Mouse (Mus musculus): ENCODE data around the gene Surf6.
"Not testable (repeated sequence)": the region's sequence is repeated elsewhere in the genome, so short reads cannot be mapped to it uniquely, and the experiment has no call there.

The Surf6 gene

DNA sequence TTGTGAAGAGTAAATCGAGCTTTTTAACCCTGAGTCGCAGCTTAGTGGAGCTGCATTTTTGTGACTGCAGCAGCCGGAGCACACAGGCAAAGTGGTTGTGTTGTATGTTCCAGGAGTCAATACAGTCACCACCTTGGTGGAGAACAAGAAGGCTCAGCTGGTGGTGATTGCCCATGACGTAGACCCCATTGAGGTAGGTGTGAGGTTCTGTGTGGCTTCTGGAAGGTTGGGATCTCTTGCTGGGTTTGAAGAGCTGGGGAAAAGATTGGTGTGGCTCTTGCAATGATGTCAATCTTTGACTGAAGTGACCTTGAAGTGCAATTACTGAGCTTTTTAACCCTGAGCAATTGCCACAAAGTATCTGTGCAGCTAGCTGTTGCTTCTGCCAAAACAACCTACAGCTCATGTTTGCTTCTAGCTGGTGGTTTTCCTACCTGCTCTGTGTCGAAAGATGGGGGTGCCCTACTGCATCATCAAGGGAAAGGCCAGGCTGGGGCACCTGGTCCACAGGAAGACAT, 9.6 kb upstream of the Surf6 start:
- DNase-seq = no peak

DNA sequence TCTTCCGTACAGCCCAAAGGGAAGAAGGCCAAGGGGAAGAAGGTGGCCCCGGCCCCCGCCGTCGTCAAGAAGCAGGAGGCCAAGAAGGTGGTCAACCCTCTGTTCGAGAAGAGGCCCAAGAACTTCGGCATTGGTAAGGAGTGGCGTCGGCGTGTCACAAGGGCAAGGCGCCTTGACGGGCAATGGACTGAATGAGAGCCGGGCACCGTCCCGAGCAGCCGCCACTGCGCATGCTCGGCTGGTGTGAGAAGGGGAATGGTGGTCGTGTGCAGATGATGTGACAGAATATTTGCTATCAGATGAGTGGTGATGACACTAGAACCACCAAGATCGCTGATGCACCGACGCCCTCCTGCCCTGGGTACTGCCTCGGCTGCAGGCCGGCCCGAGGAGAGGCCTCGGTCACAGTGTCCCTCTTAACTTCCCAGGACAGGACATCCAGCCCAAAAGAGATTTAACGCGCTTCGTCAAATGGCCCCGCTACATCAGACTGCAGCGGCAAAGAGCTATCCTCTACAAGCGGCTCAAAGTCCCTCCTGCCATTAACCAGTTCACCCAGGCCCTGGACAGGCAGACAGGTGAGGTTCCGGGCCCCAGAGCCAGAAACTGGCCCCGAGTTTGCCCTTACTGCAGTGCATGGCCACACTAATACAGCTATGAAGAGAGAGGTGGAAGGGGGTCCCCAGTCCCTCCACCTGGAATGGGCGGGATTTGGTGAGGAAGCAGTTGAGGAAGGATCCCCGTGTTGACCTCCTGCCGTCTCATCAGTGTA, 8.5 kb upstream of the Surf6 start:
- peak; percentile 55 for DNase-seq

- DNase-seq = peak; percentile 100
Observed at GRCm38 (mm10) chr2:26910124-26910993, 7.7 kb upstream of the Surf6 start, which contains the start of the genes Med22 and Rpl7a. Gene Med22 (minus strand): TSS chr2:26910677. Gene Rpl7a (plus strand): TSS chr2:26910764.

DNA sequence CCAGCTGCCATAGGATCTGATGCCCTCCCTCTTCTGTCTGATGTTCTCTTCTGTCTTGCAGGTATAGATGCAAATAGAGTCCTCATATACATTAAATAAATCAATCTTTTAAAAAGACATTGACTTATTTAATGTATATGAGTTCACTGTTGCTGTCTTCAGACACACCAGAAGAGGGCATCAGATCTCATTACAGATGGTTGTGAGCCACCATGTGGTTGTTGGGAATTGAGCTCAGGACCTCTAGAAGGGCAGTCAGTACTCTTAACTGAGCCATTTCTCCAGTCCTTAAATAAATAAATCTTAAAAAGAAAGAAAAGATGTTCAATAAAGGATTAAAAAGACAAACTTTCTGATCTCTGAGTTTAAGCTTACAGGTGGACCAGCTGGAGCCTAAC, 6.7 kb upstream of the Surf6 start:
- no peak for DNase-seq

DNA sequence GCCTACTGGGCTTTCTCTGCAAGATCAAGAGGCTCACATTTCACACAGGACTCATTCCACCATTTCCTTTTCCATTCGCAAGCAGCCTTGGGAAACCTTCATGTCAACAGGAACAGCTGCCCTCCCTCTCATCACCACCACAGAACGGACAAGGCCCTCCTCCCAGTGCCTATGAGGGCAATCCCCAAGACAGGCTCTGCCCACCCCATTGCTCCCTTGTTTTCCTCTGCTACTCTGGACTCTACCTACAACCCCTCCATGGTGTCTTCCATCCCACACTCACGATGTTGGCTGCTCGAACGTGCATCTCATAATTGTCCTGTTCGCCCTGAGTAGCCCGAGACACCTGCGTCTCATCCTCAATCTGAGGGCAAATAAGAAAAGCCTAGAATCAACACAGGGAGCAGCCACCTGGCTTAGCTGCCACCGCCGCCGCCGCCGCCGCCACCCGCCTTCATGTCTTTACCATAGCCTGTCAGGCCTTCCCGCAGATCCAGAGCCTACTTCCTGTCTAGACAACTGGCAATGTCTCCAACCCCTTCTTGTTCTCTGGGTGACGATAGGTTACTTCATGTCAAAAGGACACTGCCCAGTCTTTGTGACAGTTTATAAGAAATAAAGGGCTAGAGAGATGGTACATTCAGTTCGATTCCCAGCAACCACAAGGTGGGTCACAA, 6.2 kb upstream of the Surf6 start:
- no peak for DNase-seq

GRCm38 (mm10) chr2:26907109-26907508, 4.4 kb upstream of the Surf6 start:
- DNase-seq = peak; percentile 60

- no peak for DNase-seq
Observed at GRCm38 (mm10) chr2:26906431-26906830, 3.8 kb upstream of the Surf6 start.

- no peak for DNase-seq
Observed at GRCm38 (mm10) chr2:26905936-26906335, 3.3 kb upstream of the Surf6 start.

DNA sequence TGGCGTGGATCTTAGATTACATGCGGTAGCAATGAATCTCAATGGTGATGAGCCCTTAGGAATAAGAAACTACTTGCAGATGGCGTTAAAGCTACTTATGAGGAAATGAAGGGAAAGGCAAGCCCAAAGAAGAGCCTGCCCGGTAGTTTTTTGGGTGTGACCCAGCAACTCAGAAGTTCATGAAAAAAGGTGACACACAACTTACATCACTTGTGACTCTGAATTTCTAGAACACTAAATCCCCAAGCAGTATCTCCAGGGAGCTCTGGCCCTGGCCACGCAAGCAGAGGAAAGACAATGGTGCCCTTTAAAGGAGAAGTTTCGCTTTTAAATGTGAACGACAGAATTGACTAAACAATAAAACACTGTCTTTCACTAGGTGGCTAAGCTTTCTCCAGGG, 632 bp upstream of the Surf6 start:
- DNase-seq = no peak

GRCm38 (mm10) chr2:26901834-26902400, 762 bp downstream of the Surf6 start:
- DNase-seq = no peak

DNA sequence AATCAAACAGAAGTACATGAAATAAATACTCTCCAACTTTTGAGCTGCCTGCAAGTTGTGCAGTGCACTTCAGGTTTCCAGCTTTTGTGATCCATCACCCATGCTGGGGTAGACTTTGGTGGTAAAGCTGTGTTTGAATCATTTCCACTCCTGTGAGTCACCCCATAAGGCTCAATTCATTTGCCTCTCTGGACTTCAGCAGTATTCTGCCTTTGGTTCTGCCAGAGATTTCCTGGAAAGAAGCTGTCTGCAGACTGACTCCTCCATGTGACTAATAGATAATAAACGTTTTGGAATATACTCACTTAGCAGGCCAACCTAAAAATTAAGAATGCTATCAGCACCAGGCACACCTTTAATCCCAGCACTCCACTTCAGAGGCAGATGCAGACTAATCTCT, 1.9 kb downstream of the Surf6 start:
- DNase-seq = no peak

DNA sequence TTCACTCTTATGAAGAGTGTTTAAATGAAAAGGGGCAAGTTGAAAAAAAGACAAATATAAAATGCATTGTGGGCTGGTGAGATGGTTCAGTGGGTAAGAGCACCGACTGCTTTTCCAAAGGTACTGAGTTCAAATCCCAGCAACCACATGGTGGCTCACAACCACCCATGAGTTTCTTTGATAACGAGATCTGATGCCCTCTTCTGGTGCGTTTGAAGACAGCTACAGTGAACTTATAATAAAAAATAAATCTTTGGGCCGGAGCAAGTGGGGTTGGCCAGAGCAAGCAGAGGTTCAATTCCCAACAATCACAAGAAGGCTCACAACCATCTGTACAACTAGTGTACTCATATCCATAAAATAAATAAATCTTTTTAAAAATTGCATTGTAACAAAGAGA, 6.8 kb downstream of the Surf6 start:
- no peak for DNase-seq

DNA sequence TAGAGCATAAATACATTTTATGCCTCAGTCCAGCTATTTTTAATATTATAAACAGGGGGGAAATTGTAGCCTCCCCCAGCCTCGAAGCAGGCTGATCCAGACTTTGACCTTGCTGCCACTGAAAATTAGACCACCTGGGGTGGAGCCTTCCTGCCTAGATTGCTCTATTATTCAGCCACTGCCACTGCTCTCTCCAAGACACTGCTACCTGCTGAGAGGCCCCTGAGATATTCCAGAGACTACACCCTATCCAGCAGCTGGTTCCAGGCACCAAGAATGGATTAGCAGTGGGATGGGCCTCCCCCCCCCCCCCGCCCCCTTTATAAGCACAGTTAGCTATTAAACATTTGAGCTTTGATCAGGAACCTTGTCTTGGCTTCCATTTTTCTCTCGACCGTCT, 16.5 kb downstream of the Surf6 start:
- not testable (repeated sequence) for DNase-seq

GRCm38 (mm10) chr2:26885541-26885940, 17.1 kb downstream of the Surf6 start:
- DNase-seq = not testable (repeated sequence)

GRCm38 (mm10) chr2:26878571-26878970, 24.1 kb downstream of the Surf6 start:
- DNase-seq = no peak

DNA sequence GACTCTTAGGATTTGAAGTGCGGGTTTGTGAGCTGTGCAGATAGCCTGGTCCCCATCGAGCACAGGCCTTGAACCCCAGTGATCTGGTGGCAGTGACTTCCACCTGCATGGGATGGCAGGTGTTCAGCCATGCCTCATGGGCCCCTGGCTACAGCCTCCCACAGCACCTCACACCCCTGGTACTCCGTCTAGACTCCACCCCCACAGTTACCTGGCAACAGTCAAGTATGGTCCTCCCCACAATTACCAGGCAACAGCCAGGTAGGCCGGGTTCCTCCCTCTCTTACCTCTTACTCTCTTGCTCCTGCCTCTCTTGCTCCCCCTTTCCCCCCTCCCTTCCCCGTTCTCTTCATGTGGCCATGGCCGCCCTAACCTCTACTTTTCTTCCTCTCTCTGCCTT, 32.0 kb downstream of the Surf6 start:
- no peak for DNase-seq

- no peak for DNase-seq
Observed at GRCm38 (mm10) chr2:26864879-26865278, 37.8 kb downstream of the Surf6 start, which contains the start of gene Abo. Gene Abo (minus strand): TSS chr2:26864979.

DNA sequence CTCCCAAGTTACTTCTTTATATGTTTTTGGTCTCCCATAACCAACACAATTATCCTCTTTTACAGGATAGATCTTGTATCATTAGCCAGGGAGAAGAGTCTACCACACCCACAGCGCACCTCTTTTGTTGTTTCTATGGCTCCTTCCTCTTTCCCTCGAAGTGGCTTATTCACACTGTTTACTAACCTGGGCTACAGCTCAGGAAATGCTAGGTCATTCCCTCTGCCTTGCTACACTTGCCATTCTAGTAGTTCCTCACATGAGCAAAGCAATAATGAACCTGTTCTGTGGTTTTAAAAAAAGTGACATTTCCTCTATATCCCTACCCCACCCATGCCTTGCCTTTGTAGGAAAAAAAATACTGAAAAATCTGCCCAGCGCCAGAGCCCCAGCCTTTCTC, 39.8 kb downstream of the Surf6 start:
- DNase-seq = no peak

- peak; percentile 46 for DNase-seq
Observed at GRCm38 (mm10) chr2:26847706-26848105, 55.0 kb downstream of the Surf6 start.
